ENCODE assay signal across 10 mouse cellular contexts in genomic region chr6:136541350-136541749, GRCm38 (mm10). TPM values are rescaled to one million over a fixed set of nuclear protein-coding genes. Genes with fewer than 3 reads are reported as not detected.
DNase-seq lines count a peak whose midpoint lies in the region; ATAC-seq and TF ChIP-seq lines count a peak whose summit lies in the region.
"Had no signal": no experiment of that assay in that cellular context is flagged by ENCODE, and none has a peak within 500 bp of the region (broad histone marks: within the 10 kb centered on the region; RNA-seq: fewer than 3 reads in every experiment).

No protein-coding gene starts in this region.

- H3K27ac ChIP-seq in gastrocnemius, adult 2 months, result peak overlapping the region; percentile 28; the same call in 1 of the 2 replicates
- H3K27ac ChIP-seq in lung, embryonic 16.5 days (ENCODE audit: low read length), result peak overlapping the region; percentile 21; the same call in 1 of the 2 replicates
- H3K27ac ChIP-seq in limb, embryonic 15.5 days, result peak overlapping the region; percentile 27; the same call in 1 of the 2 replicates
- 0 out of 2 replicates have a peak overlapping the region, but pooled peaks have one; percentile 9 for H3K27ac ChIP-seq in stomach, postnatal 0 days (replicated peaks)

- no peak for TF ChIP-seq CTCF in gastrocnemius, adult 2 months (IDR thresholded peaks at IDR 0.05)
- no peak for TF ChIP-seq CTCF in stomach, postnatal 0 days (IDR thresholded peaks at IDR 0.05; ENCODE audit: low read depth)

- no peak for DNase-seq in gastrocnemius, adult 2 months
- DNase-seq in gastrocnemius, adult 8-10 months (ENCODE audit: low spot score in 2 of 2), result no peak
- no peak for DNase-seq in lung, postnatal 10 days
- DNase-seq in stomach, postnatal 0 days (ENCODE audit: low spot score), result no peak
- no peak for DNase-seq in gastrocnemius, postnatal 14 days
- DNase-seq in layer of hippocampus, postnatal 36 days, result no peak
- DNase-seq: B cell, adult 2 months; layer of hippocampus, adult 9-11 months had no signal

- ATAC-seq in lung, embryonic 16.5 days (ENCODE audit: low read depth), result no peak
- ATAC-seq in limb, embryonic 15.5 days (ENCODE audit: insufficient number of reproducible peaks, low FRiP score, low TSS enrichment, low read depth), result no peak
- ATAC-seq in stomach, postnatal 0 days (ENCODE audit: low FRiP score, low TSS enrichment), result 0 out of 2 replicates have a peak, but pooled peaks have one; percentile 49

- H3K4me2 ChIP-seq in lung, embryonic 16.5 days (ENCODE audit: low read depth, low read length), result no peak overlapping the region
- no peak overlapping the region for H3K4me2 ChIP-seq in limb, embryonic 15.5 days
- no peak overlapping the region for H3K4me2 ChIP-seq in stomach, postnatal 0 days (replicated peaks; ENCODE audit: low read depth)

- intact Hi-C loops in gastrocnemius, adult 2 months (cut with DNase I), result loop anchor here (10.0 kb wide), 1 partner anchor 263 kb away; the partner anchor contains the start of genes H2afj and Hist4h4
- intact Hi-C loops in gastrocnemius, postnatal 14 days (cut with DNase I; ENCODE audit: low total_unique reads), result no loop called here

- no peaks in the 10 kb centered on the region for H3K9me3 ChIP-seq in lung, embryonic 16.5 days (ENCODE audit: control insufficient read depth, low read length)
- no peaks in the 10 kb centered on the region for H3K9me3 ChIP-seq in limb, embryonic 15.5 days
- no peaks in the 10 kb centered on the region for H3K9me3 ChIP-seq in stomach, postnatal 0 days (ENCODE audit: control insufficient read depth, low read length)

- no peak overlapping the region for H3K4me3 ChIP-seq in gastrocnemius, adult 2 months
- H3K4me3 ChIP-seq in lung, embryonic 16.5 days (ENCODE audit: low read length), result no peak overlapping the region
- no peak overlapping the region for H3K4me3 ChIP-seq in limb, embryonic 15.5 days
- H3K4me3 ChIP-seq in stomach, postnatal 0 days (ENCODE audit: low read depth, low read length), result no peak overlapping the region

- H3K36me3 ChIP-seq in lung, embryonic 16.5 days (ENCODE audit: control insufficient read depth, insufficient read depth, low read length), result peaks cover 20% of the 10 kb centered on the region
- peaks cover 25% of the 10 kb centered on the region for H3K36me3 ChIP-seq in limb, embryonic 15.5 days
- peaks cover 6% of the 10 kb centered on the region; the same call in 1 of the 2 replicates for H3K36me3 ChIP-seq in stomach, postnatal 0 days (ENCODE audit: control insufficient read depth, insufficient read depth, low read length)

- H3K27me3 ChIP-seq in lung, embryonic 16.5 days (ENCODE audit: control insufficient read depth, insufficient read depth, low read depth, low read length), result no peaks in the 10 kb centered on the region
- H3K27me3 ChIP-seq in limb, embryonic 15.5 days, result no peaks in the 10 kb centered on the region
- no peaks in the 10 kb centered on the region for H3K27me3 ChIP-seq in stomach, postnatal 0 days (ENCODE audit: control insufficient read depth, insufficient read depth, low read length)

- WGBS in lung, embryonic 16.5 days, result 78% methylated on average over 5 of the region's 5 CpGs
- 62% methylated on average over 5 of the region's 5 CpGs for WGBS in limb, embryonic 15.5 days
- 59% methylated on average over 5 of the region's 5 CpGs for WGBS in stomach, postnatal 0 days

- no peak for TF ChIP-seq EP300 in stomach, postnatal 0 days (optimal IDR thresholded peaks at IDR 0.05)

- no peak overlapping the region for H3K9ac ChIP-seq in lung, embryonic 16.5 days (ENCODE audit: low read length)
- H3K9ac ChIP-seq in limb, embryonic 15.5 days, result no peak overlapping the region
- no peak overlapping the region for H3K9ac ChIP-seq in stomach, postnatal 0 days (ENCODE audit: low read length)

- peaks cover 11% of the 10 kb centered on the region for H3K4me1 ChIP-seq in lung, embryonic 16.5 days (replicated peaks; ENCODE audit: control insufficient read depth, insufficient read depth, low read length)
- H3K4me1 ChIP-seq in limb, embryonic 15.5 days, result peaks cover 16% of the 10 kb centered on the region
- peaks cover 9% of the 10 kb centered on the region for H3K4me1 ChIP-seq in stomach, postnatal 0 days (replicated peaks; ENCODE audit: control insufficient read depth, insufficient read depth)

RNA-seq across cellular contexts. Expression of gene Atf7ip, which starts 35.4 kb away (rescaled TPM):
- total RNA-seq in gastrocnemius, adult 2 months (2021), result 10 to 100 TPM; 43.4 to 46.9 TPM
- total RNA-seq in gastrocnemius, adult 8-10 months (2022), result 10 to 100 TPM; 35.7 to 46.2 (median 42.5) TPM
- polyA plus RNA-seq in lung, embryonic 16.5 days (2015; fragmentation: Nextera tagmentation; extraction: Ambion mirVana), result 41.2 and 43.6 TPM in 2 replicates
- polyA plus RNA-seq in limb, embryonic 15.5 days (2015; fragmentation: Nextera tagmentation; extraction: Ambion mirVana), result 35.2 and 36.4 TPM in 2 replicates
- polyA plus RNA-seq in stomach, postnatal 0 days (2015; fragmentation: Nextera tagmentation; extraction: Ambion mirVana), result 8.4 and 9.5 TPM in 2 replicates
- 10 to 100 TPM; 32.8 to 51.9 TPM for total RNA-seq in gastrocnemius, postnatal 14 days (2021)
- total RNA-seq in layer of hippocampus, postnatal 36 days (2021), result 100 to 1,000 TPM; 101 to 109 TPM
